Mouse (Mus musculus) cerebellum, postnatal 36 days (tissue): Measurements from ENCODE around the gene Cryl1.

Source experiments
- DNase-seq, 2 experiments: peaks; one replicate each; pipeline ENCODE4 v3.0.0; 2021 to 2022; ENCODE audit warnings: mixed read lengths in 2 of 2

Gene Cryl1

DNA sequence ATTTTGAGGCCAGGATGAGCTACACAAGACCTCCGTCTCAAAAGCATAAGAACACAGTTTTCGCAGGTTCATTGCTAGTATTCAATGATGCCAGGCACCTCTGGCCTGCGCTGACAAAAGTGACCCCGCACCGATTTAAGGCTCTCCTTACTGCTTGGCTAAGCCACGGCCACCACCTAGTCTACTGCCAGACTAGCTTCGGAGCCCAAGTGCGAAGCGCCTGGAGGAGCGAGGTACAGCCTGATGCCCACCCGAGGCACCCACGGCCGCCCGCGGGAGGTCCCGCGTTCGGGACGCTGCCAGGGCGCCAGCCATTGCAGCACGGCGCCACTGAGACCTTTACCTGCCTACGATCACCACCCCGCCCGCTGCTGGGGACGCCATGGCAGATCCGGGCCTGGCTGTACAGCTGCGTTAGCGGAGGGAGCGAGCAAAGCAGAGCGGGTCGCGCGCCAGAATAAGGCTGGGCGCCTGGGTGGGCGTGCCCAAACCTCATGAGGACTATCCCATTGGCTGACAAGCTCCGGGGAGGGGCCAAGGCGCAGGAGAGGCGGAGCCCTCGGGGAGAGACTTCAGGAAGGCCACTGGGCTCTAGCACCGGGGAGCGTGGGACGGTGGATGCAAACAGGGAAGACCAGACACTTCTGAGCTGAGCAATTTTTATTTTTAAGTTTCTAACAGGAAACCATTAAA, at the start of gene Cryl1:
Gene Cryl1, minus strand, starts transcription at position 465 of the 693 bp plus-strand sequence.
- peak; percentile 89 to 93 for DNase-seq

DNA sequence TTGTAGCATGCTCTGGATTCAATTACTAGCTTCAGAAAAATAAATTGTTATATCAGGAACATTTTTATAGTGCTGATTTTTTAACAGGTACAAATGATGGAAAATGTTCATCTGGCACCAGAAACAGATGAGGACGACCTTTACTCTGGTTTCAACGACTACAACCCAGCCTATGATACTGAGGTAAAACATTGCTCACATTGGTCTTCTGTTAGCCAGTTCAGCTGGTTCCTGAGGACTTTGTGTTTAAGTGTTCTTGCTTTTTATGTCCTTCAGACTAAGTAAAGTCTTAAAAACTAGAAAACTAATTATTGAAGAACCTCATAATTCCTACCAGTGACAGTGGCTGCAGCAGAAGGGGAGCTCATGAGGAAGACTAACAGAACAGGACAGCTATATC, 32.1 kb upstream of the Cryl1 start:
- no peak for DNase-seq

DNA sequence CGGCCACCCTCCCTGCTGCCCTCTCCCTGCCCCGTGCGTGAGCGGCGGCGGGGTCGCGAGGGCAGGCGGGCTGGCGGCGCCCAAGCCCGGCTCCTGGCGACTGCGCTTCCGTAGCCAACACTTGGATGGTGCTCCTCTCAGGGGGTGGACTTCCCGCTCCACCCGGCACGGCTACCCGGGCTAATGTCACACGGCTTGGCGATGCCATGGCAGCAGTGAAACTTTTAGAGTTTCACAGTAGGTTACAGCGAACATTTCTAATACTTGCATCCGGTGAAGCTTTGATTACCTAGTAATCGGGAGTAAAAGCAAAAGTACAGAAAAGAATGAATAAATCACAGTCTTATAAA, 25.9 kb upstream of the Cryl1 start:
- DNase-seq, result no peak

DNA sequence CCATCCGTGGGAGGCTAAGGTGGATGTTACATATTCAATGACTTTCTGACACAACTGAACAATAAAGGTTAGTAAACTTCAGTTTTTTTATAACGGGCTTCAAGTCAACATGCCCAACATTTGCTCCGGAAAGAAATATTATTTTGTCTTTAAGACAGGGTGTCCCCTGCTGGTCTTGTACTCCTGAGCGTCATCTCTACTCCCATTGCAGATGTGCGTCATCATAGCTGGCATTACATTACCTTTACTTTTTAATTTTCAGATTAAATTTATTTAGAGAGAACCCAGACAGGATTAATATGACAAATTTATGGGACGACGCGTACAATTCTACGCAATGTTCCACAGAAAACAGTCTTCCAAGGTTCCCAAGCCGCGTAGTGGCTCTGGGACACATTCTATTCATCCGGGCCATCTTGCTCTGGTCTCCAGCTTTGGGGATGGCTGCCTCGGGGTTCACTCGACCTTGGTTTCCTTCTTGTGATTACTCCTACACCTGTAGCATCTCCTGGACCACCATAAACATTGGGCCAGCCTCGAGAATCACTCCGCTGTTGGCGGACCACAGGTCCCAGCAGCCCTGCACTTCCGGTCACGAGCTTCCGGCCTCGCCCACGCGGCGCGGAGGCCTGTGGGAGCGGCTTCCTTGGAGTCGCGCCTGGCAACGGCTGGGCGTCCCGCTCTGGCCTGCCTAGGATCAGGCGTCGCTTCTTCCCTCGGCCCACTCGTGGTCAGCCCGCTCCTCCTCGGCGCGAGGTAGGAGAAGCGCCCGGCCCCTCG, 25.3 kb upstream of the Cryl1 start, which contains the start of gene Ift88:
Gene Ift88, plus strand, starts transcription at position 631 of the 780 bp plus-strand sequence.
- DNase-seq, result peak; percentile 94

DNA sequence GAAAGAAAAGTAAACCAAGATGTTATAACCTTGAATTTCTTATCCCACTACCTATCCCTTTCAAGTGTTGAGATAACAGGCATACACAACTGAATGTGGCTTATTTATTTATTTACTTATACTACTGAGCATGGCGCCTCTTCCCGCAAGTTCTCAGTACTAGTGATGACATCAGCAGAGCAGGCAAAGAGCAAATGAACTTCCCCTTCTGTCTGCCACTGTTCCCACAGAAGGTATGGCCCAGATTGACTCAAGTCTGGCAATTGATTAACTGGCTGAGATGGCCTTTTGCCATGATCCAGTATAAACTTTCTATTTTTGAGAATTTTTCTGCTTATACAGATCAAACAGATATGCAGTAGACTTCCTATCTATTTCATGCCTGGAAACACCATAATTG, 18.9 kb upstream of the Cryl1 start:
- no peak for DNase-seq

DNA sequence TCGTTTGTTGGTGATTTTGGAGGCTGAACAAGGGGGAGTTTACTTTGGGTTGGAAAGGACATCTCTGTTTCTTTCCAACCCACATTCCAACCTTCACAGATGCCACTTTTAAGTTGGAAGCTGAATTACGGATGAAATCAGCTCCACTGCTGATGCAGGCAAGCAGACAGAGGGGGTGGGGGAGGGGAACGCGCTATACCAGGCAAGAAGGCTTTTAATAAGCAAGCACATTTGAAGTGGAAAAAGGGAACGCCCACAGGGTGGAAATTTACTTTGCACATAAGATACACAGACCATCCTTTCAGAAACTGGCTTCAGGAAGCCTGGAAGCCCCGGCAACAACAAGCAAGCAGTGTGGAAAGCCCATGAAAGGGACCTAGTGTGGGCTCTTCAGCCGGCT, 13.8 kb upstream of the Cryl1 start:
- no peak for DNase-seq

DNA sequence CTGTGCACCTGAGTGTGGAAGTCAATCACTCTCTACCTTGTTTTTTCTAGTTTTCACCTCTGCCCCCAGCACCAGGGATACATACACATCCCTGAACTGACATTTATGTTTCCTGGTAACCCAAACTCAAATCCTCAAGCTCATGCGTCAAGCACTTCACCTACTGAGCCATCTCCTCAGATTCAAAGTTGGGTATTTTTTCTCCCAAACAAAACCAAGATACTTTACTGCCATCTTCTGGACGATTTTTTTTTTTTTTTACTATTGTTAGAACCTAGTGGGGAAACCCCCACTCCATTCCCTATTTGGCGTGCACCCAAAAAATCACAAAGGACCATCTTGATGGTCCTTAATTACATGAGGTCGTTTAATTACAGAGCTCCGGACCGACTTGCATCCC, 10.8 kb upstream of the Cryl1 start:
- no peak for DNase-seq

DNA sequence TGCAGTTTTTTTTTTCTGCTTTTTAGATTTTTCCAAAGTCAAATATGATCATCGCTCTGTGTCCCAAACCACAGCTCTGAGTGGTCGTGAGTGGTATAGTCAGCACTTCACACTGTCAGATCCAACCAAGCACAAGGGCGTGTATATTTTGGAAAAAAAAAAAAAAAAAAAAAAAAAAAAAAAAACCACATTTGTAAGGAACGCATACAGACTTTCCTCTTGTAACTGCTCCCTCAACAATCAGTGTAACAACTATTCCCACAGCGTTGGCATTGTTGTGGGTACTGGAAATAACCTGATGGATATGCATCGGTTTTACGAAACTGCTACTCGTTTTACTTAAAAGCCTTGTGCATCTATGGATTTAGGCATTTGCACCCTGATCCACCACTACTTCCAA, 9.8 kb upstream of the Cryl1 start:
- no peak for DNase-seq

DNA sequence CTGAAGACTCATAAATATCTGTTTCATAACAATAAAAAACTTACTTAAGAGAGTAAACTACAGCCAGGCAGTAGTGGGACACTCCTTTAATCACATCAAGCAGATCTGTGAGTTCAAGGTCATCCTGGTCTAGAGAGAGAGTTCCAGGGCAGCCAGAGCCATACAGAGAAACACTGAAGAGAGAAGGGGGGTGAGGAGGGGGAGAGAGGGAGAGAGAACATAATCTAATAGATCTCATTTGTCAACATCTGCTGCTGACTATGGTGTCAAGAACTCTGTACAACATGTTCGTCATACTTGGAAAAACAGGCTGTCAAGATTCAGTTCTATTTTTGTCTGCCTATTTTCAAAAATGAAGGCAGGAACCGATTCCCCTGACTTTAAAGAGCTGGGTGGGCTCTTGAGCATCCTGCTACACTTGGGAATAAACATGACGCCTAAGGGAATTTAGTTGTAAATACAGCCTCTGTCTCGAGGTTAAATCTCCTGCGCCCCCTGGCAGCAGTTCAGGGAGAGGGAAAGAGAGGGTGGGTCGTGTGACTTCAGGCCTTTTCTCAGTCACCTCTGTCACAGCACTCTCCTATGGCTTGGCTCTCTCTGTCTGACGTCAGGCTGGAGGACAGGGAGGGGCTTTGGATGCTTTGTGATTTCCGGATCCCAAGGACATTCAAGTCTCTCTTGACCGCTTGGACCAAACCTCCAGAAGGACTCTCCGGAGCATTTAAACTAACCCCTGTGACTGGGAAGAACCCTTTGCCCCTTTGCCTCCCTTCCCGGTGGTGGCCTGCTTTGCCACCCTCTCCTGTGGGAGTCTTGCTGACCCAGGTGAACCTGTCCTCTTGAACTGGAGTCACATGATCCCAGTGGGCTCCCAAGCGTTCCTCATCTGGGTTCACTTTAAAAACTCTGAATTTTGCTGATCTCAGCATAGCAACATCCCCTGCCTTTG, 9.0 kb upstream of the Cryl1 start:
- no peak for DNase-seq

DNA sequence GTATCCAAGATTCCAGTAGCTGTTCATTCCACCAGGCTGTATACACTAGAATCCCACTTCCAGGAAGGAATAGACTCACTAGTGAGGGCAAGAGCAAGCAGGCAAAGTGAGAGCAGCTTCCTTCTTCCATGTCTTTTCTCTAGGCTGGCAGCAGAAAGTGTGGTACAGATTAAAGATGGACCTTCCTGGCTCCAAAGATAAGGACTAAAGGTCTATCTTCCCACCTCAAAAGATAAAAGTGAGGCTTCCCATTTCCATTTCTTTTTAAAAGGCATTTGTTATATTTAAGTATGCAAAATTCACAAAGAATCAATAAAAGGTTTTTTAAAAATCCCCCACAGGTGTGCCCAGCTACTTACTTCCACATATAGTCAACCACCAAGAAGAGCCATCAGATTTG, 4.5 kb upstream of the Cryl1 start:
- no peak for DNase-seq

DNA sequence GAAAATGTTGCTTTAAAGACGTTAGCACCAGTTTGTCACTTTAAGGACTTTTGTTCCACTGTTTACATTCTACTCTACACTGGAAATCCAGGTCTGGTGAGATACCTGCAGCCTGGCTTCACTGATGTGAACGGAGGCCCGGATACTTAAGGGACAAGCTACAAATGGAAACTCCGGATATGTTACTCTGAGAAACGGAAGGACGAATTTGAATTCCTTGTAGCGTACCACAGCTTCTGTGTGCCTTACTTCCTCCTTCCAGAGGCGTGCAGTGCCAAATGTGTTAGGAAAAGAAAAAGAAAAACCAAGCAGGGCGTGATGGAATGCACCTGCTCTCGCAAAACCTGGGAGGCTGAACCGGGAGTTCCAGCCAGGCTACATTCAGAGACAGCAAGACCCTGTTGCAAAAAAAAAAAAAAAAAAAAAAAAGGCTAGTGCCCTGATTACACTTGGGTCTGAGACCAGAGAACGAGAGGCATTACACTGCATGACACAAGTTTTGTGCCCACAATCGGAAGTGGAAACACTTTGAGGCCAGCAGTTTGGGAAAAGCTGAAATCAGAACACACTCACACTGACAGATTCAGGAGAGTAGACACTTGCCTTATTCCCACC, 591 bp upstream of the Cryl1 start:
- DNase-seq, result no peak

DNA sequence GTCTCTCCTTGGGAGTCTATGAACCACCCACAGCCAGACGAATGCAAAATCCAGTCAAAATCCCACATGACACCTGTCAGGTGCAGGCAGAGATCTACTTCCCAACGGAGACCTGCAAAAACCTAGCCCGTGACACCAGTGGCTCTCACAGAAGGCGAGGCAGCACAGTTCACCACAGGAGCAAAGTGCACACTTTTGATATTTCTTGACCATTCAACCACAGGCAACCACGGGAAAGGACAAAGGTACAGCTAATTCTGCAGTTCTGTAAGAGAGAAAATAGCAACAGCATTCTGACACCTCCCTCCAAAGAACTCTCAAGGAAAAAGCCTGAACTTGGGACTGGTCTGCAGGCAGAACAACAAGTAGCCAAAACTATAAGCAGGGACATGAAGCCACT, 1.1 kb downstream of the Cryl1 start:
- no peak for DNase-seq

DNA sequence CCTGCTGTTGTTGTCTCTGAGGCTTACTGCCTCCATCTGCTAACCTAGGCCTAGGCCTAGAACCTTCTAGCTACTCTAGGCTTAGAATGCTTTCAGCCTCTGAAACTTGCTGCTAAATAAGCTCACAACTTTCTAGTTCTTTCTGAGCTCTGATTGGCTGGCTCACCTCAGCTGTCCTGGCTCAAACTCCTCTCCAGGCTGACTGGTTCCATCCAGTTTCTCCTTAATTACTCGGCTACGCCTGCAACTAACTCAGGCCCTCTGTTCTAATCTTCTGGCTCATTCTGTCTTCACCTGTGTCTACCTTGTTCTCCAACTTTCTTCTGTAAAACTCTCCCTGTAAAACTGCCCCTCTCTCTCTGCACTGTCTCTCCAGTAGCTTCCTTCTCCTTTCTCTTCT, 2.9 kb downstream of the Cryl1 start:
- no peak for DNase-seq

DNA sequence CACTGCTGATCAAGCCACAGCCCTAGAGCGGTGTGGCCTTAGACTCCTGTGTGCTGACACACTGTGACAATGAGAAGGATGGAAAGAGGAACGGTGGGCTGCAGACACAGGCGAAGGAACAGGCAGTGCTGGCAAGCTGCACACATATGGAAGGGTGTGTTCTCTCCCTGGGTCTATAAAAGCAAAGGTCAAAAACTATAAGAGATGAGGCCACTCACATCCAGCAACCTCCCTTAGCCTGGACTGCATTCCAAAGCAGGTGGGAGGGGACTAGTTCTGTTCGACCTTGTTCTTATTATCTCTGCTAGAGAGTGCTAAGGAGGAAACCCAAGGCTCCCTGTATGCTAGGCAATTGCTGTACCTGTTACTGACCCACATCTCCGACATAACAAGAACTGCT, 6.1 kb downstream of the Cryl1 start:
- no peak for DNase-seq

DNA sequence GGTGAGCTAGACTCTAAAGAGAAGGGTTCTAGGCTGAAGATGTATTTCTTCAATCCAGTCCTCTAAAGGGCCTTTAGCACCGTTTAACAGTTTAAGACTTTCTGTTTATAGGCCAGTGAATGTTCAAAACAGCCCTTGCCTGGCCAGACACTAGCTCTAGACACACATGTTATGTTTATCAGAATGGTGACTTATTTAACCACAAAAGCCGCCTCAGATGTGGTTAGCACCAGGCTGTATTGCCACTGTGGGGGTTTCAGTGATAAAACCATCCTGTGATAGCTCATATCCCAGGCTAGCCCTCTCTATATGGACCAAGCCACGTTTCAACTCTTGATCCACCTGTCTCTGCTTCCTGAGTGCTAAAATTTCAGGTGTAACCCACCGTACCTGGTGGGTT, 6.7 kb downstream of the Cryl1 start:
- no peak for DNase-seq

DNA sequence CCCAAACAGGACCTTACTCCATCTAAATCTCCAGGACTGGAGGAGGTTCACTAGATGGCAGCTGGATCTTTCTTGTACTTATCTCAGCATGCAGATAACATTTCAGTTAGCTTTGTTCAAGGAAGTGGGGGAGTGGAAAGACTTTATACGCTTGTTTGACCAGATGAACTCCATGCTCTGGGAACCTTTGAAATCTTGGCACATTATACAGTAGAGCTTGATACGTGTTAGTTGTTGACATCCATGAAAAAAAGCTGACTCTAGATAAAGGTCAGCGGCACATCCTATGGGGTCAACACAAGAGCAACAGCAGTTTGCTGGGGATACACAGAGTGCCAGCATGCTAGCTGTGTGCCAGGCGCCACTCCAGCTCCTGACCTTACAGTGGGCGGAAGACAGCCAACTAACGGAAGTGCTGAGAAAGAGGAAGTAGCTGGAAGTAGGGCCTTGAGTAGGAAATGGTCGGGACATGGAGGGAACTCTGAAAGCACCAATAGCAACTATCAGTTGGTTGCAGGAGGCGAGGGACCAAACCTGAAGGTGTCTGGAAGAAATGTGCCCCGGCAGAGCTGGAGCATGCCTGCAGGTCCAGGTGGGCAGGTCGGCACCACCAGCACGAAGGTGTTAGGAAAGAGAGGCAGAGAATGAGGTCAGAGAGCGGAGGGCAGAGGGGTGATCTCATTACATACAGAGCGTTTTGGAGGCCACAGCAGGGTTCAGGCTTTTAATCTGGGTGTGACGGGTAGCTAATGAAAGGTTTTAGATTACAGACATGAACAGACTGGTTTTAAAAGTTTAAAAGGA, 11.4 kb downstream of the Cryl1 start:
- no peak for DNase-seq

DNA sequence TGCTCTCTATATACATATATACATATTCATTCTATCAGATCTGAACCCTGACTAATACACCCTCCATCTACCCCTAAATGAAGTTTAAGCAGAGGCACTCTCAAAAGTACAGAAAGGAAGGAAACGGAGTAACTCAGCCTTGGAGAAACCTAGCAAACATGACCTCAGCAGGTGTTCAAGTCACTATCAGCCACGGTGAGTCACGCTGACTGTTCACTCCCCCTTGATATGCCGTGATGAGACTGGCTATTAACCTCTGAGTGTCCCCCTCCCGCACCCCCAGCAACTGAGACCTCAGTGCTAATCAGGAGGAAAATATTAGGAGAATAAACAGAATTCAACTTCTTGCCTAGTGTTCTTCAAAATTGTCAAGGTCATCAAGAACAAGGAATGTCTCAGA, 12.7 kb downstream of the Cryl1 start:
- no peak for DNase-seq

DNA sequence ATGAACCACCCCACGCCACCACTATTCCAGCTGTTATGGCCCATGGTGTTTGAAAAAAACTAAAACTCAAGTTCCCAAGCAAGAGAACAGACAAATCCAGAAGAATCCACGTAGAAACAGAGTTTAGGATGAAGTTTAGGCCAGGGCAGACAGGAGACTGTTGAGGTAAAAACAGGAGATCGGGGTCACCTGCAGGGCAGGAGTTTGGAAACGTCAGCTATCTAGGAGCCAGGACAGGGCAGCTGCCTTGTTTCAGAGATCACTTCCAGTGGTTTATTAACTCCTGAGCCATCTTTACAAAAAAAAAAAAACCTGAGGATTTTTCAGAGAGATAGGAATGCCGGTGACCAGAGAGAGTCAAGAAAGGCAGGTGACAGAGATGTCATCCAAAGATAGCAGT, 20.8 kb downstream of the Cryl1 start:
- no peak for DNase-seq

DNA sequence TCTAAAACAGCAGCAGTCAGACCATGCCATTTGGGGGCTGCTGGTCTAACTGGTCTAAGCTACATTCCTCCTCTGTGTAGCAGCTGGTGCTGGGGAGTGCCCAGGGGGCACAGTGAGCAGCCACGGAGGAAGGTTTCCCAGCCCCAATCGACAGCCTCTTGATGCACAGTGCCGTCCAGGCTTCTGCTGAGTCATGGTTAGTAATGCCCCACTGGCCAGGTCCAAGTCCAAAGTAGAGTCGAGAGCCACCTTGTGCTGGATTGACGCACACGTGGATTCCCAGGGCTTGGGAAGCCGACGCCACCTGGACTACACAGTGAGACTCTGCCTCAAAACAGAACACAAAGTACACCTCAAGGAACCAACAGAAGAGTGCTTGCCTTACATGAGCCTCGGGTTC, 21.4 kb downstream of the Cryl1 start:
- no peak for DNase-seq

DNA sequence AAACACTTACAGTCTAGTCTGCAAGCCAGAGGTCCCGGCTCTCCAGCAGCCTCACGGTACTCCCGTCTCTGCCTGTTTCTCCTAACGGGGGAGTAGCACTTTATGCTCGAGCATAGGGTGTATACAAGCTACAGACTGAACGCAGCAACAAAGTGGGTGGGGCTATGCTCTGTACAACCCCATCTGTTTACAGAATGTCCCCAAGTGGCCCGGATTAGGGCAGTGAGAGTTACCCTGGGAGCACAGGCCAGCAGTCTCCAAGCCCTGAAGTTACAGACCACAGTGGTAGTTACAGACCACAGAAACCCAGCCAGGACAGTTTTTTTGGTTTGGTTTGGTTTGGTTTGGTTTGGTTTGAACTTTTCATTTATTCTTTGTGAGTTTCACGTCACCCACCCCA, 22.3 kb downstream of the Cryl1 start:
- DNase-seq, result no peak

DNA sequence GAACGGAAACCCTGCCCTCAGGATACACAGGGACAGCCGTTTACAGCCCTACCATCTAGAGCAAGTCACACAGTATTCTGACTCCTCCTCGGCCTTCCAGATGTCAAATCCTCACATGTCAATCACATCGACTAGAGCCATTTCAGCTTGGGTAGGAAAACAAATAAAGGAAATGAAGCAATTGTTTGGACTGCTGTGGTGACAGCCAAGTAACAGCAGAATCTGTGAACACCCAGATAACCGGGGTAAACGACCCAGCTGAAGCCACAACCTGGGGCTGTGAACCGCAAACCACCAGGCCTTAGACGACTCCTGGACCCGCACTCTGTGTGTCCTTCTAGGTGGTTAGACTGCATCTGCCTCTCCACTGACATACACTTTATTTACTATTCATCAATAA, 23.1 kb downstream of the Cryl1 start:
- no peak for DNase-seq
